Mouse (Mus musculus) liver, adult (tissue): ENCODE measurements around the gene Ctdspl2.

Experiments used
- GATA4 ChIP-seq: IDR thresholded peaks from 2 replicates; pipeline ENCODE4 v1.6.1; 2014; ENCODE audit warnings: mild to moderate bottlenecking, low read length; ENCODE audit not compliant: insufficient replicate concordance

Gene Ctdspl2

DNA sequence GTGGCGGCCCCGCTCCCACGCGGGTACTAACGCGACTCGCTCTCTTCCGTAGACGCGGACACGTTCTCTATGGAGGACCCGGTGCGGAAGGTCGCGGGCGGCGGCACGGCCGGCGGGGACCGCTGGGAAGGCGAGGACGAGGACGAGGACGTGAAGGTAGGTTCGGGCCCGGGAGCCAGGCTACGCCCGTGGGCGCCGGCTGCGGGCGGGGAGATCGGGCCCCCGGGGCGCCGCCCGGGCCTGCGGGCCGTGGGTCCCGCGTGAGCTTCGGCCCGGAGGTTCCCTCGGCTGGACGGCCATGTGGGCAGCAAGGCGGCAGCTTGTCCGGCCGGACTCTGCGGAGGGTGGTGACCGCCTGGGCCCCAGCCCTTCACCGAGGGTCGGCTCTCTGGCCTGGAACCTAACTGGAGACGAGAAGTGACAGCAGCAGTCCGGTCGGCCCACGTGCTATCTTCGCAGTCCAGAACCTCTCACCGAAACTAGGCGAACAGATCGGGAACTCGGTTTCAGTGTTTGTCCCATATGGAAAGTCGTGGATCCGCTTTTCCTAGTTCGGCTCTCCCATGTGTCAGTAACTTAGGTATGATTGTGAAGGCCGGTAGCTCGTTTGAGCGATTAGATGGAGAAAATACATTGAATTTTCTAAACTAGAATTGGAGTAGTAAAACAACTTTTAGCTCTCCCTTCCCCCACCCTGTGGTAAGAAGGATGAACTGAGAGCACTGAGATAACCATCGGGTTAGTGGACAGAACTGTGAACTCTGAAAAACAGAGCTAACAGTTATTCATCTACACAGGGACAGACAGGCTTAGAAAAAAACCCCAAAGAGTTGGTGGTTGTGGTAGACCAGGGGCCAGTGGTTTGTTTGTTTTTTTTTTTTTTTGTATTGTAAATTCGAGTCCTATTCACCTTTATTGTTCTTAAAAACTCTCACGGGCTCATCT lies 73.2 kb downstream of the Ctdspl2 start:
- peak; percentile 90 for TF ChIP-seq GATA4

DNA sequence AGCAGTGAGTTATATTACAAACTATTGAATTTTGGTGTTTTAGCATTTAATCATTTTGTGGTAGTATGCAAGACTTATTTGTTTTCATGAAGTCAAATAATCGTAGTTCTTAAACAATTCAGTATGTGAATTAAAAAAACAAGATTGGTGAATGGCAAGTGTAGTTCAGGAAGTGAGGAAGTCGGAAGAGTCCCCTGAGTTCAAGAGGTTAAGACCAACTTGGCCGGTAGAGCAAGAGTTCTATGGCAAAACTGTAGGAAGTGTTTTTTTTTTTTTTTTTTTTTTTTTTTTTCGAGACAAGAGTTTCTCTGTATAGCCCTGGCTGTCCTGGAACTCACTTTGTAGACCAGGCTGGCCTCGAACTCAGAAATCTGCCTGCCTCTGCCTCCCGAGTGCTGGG lies 76.2 kb downstream of the Ctdspl2 start:
- TF ChIP-seq GATA4: no peak

DNA sequence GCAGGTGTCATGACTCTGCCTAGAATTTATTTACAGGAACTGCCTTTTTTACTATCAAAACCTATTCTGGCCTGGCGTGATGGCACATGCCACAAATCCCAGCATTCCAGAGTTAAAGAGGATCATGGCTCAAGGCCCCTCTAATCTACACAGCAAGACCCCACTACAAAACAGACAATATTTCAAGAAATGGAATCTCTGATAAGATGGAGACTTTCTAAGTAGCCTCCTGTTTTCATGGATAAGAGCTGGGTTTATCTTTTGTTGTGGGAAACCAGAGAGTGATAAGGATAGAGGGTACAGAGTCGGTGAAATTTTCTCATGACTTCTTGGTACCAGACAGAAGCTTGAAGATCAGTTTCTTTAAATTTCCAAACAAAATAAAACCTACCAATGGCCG lies 80.3 kb downstream of the Ctdspl2 start:
- TF ChIP-seq GATA4: no peak

DNA sequence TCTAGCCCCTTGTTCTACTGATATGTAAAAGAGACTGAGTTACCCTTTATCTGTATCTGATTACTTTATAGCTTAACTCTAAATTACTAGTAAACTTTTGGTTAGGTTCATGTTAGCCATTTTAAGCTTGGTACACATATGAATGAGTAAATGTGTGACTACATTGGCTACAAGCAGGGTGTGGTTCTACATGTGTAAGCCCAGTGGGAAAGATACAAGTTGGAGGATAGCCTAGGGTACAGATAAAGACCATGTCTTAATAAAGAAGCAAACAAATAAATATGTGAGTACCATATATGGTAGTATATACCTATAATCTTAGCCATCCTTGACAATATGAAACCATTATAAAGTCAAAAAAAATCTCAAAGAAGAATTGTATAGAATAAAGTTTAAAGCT lies 88.1 kb downstream of the Ctdspl2 start:
- no peak for TF ChIP-seq GATA4

- TF ChIP-seq GATA4: no peak
Observed at GRCm38 (mm10) chr2:122059365-122060115, 103.7 kb downstream of the Ctdspl2 start.
